In genomic region chr19:47031770-47032169, GRCm38 (mm10) we compare ENCODE assay signal across 32 mouse cellular contexts. TPM values are rescaled to one million over a fixed set of nuclear protein-coding genes. Genes with fewer than 3 reads are reported as not detected.
"Had no signal": no experiment of that assay in that cellular context is flagged by ENCODE, and none has a peak within 500 bp of the region (broad histone marks: within the 10 kb centered on the region; RNA-seq: fewer than 3 reads in every experiment).

No protein-coding gene starts in this region.

- H3K9me3 ChIP-seq: heart, embryonic 13.5 days; heart, embryonic 15.5 days; hindbrain, embryonic 13.5 days; hindbrain, embryonic 15.5 days; kidney, embryonic 15.5 days; limb, embryonic 13.5 days; limb, embryonic 15.5 days; liver, embryonic 12.5 days had no signal

- DNase-seq: gastrocnemius, postnatal 14 days; gastrocnemius, postnatal 36 days; heart, adult 11 months; heart, adult 2 months; heart, postnatal 14 days; heart, postnatal 36 days; kidney, adult 11 months; kidney, adult 2 months; kidney, adult 9 months; kidney, postnatal 14 days; kidney, postnatal 36 days; layer of hippocampus, adult 9-11 months; layer of hippocampus, postnatal 36 days; left cerebral cortex, postnatal 4 days had no signal

- ATAC-seq: hindbrain, postnatal 0 days; intestine, embryonic 16.5 days; liver, embryonic 12.5 days had no signal

- H3K4me1 ChIP-seq: heart, embryonic 13.5 days; heart, embryonic 15.5 days; hindbrain, embryonic 15.5 days; kidney, embryonic 15.5 days; limb, embryonic 13.5 days; limb, embryonic 15.5 days; liver, embryonic 12.5 days had no signal

- H3K4me2 ChIP-seq: heart, embryonic 11.5 days; heart, embryonic 13.5 days; heart, embryonic 15.5 days; hindbrain, embryonic 13.5 days; hindbrain, embryonic 15.5 days; kidney, embryonic 15.5 days; limb, embryonic 13.5 days; limb, embryonic 15.5 days; liver, embryonic 12.5 days had no signal

- H3K9ac ChIP-seq: heart, embryonic 13.5 days; heart, embryonic 15.5 days; hindbrain, embryonic 13.5 days; hindbrain, embryonic 15.5 days; kidney, embryonic 15.5 days; limb, embryonic 13.5 days; limb, embryonic 15.5 days; liver, embryonic 12.5 days; liver, embryonic 14.5 days had no signal

- H3K27ac ChIP-seq: heart, adult 2 months; heart, embryonic 13.5 days; heart, embryonic 15.5 days; hindbrain, embryonic 13.5 days; hindbrain, embryonic 15.5 days; hindbrain, postnatal 0 days; kidney, embryonic 15.5 days; kidney, postnatal 0 days; limb, embryonic 13.5 days; limb, embryonic 15.5 days; liver, embryonic 12.5 days; liver, embryonic 14.5 days had no signal

- H3K27me3 ChIP-seq: heart, embryonic 13.5 days; heart, embryonic 15.5 days; hindbrain, embryonic 13.5 days; hindbrain, embryonic 15.5 days; kidney, embryonic 15.5 days; limb, embryonic 13.5 days; limb, embryonic 15.5 days; liver, embryonic 12.5 days had no signal

- H3K4me3 ChIP-seq: heart, adult 2 months; heart, embryonic 13.5 days; heart, embryonic 15.5 days; hindbrain, embryonic 13.5 days; hindbrain, embryonic 15.5 days; kidney, embryonic 15.5 days; limb, embryonic 13.5 days; limb, embryonic 15.5 days; liver, embryonic 12.5 days had no signal

RNA-seq across cellular contexts. Expression of gene Ina, which starts 17.3 kb away (rescaled TPM):
- total RNA-seq: gastrocnemius, adult 18-20 months; gastrocnemius, adult 8-10 months; gastrocnemius, postnatal 14 days; gastrocnemius, postnatal 36 days; heart, postnatal 14 days; heart, postnatal 36 days; hematopoietic stem cell, adult 5-6 weeks; liver, adult 2 months had no signal
- polyA plus RNA-seq: heart, postnatal 0 days; liver, adult 2 months had no signal
